Mouse (Mus musculus): Measurements from ENCODE around the gene Cntn4. TPM values are rescaled to one million over a fixed set of nuclear protein-coding genes. Genes with fewer than 3 reads are reported as not detected.
A peak's percentile ranks its signal among the peaks of the same experiment; 100 is the strongest.

Gene Cntn4
- polyA plus RNA-seq, 1 experiment = not detected

DNA sequence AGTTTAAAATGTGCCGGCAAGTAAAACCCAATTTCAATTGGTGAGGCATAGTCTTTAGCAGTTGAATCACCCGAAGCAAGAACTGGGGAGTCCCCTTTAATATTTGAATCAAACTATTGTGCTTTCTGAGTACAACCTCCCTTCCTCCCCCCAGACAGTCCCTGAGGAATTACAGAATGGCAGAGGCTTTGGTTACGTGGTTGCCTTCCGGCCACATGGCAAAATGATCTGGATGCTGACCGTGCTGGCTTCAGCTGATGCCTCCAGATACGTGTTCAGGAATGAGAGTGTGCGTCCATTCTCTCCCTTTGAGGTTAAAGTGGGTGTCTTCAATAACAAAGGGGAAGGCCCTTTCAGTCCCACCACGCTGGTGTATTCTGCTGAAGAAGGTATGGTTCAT is 998.1 kb downstream of the Cntn4 start:
- Histone ChIP-seq H3K27ac (ENCODE audit: control insufficient read depth, insufficient read depth, low read depth, low read length, poor library complexity) (no peak overlapping the region), H3K4me3 (replicated peaks; ENCODE audit: control insufficient read depth, low read depth, low read length) (no peak overlapping the region), H3K4me1 (ENCODE audit: control insufficient read depth, insufficient read depth, low read length) (no peaks in the 10 kb centered on the region)
- TF ChIP-seq POLR2A (IDR thresholded peaks at IDR 0.05; ENCODE audit: borderline replicate concordance, control insufficient read depth, low read depth, low read length) = no peak
- TF ChIP-seq CTCF (IDR thresholded peaks at IDR 0.05; ENCODE audit: control insufficient read depth, insufficient read depth, low read length) = no peak
- 83% methylated on average over 8 of the region's 8 CpGs for WGBS

DNA sequence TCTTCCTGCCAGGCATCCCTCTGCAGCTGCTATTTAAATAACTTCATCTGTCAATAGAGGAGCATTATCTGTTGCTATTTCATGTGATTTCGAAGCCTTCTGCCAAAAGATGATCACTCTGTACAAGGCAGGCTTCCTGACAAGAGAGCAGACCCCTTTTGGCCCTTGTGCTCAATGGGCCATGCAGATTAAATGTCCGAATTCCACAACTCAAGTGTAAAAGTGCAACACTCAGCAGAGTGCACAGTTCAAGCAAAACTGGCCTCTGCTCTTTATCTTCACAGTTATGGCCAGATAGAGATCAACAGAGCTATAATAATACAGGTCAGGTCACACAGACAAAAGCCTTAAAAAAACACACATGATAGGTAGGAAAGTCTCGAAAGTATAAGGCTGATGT is 1024.5 kb downstream of the Cntn4 start:
- TF ChIP-seq CTCF (IDR thresholded peaks at IDR 0.05; ENCODE audit: control insufficient read depth, insufficient read depth, low read length) (no peak), POLR2A (IDR thresholded peaks at IDR 0.05; ENCODE audit: borderline replicate concordance, control insufficient read depth, low read depth, low read length) (no peak)
- H3K4me3 ChIP-seq (replicated peaks; ENCODE audit: control insufficient read depth, low read depth, low read length) = no peak overlapping the region
- no peaks in the 10 kb centered on the region for H3K4me1 ChIP-seq (ENCODE audit: control insufficient read depth, insufficient read depth, low read length)
- 61% methylated on average over 3 of the region's 3 CpGs for WGBS
- H3K27ac ChIP-seq (ENCODE audit: control insufficient read depth, insufficient read depth, low read depth, low read length, poor library complexity) = no peak overlapping the region

DNA sequence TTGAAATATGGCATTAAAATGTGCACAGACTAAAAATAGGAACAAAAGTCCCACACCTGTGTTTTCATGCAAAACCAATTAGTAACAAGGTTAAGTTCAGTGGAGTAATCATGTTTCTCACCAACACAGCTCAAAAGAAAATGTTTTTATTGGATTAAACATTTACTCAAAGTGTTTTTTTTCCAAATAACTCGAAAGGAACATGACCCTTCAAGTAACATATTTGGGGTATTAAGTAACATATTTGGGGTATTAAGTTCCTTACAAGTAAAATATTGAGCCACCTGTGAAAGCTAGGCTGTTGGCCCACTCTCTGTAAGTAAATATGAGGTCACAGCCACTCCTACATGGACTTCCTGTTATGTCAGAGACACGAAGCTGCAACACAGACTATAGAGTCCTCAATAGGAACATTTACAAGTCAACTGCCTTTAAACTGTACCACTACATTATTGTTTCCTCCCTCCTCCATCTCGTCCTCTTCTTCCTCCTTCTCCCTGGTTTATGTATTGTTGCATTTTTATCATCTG is 1028.1 kb downstream of the Cntn4 start:
- 28% methylated on average over 3 of the region's 3 CpGs for WGBS

DNA sequence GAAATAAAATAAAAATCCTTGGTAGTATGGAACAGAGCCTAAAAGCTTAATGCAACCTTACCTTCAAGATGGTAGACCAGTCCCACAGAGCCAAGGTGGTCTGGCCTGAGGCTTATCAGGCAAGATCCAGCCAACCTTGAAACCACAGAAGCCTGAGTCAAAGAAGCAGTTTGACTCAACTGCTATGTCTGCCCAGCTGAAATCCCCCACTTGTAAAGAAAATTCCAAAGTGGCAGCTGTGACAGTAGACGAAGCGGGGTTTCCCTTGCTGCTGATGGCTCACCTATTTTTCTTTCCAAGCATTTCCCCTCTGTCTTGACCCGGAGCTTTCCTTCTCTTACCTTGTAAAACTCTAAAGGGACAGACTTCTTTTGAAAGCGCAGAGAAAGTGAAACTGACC is 1048.2 kb downstream of the Cntn4 start:
- 19% methylated on average over 4 of the region's 4 CpGs for WGBS
- Histone ChIP-seq H3K27ac (ENCODE audit: control insufficient read depth, insufficient read depth, low read depth, low read length, poor library complexity) (no peak overlapping the region), H3K4me1 (ENCODE audit: control insufficient read depth, insufficient read depth, low read length) (no peaks in the 10 kb centered on the region; the same call in 1 of the 2 replicates), H3K4me3 (replicated peaks; ENCODE audit: control insufficient read depth, low read depth, low read length) (peak overlapping the region; percentile 22)
- no peak for TF ChIP-seq CTCF (IDR thresholded peaks at IDR 0.05; ENCODE audit: control insufficient read depth, insufficient read depth, low read length)
- TF ChIP-seq POLR2A (IDR thresholded peaks at IDR 0.05; ENCODE audit: borderline replicate concordance, control insufficient read depth, low read depth, low read length) = no peak

More for the DNA sequence above, 1028.1 kb downstream of the Cntn4 start:
- no peak overlapping the region for H3K4me3 ChIP-seq (replicated peaks; ENCODE audit: control insufficient read depth, low read depth, low read length)
- no peaks in the 10 kb centered on the region for H3K4me1 ChIP-seq (ENCODE audit: control insufficient read depth, insufficient read depth, low read length)
- no peak for TF ChIP-seq CTCF (IDR thresholded peaks at IDR 0.05; ENCODE audit: control insufficient read depth, insufficient read depth, low read length)
- TF ChIP-seq POLR2A (IDR thresholded peaks at IDR 0.05; ENCODE audit: borderline replicate concordance, control insufficient read depth, low read depth, low read length) = no peak
- H3K27ac ChIP-seq (ENCODE audit: control insufficient read depth, insufficient read depth, low read depth, low read length, poor library complexity) = no peak overlapping the region

DNA sequence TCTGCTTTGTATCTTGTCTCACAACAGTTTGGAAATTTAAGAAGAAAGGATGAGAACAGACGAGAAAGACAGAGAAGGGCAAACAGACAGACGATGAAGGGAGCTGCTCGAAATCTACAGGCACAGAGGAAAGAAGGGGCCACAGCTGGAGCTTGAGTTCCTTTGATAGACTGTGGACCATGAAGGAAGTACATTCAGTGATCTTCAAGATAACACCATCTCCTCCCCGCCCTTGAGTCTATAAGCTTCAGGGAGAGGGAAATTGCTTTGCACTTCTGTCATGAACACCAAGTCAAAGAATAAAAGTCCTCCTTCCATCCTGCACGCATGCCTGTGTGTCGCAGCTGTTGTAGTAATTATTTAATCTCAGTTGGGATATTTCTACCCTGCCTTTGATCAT is 1048.6 kb downstream of the Cntn4 start:
- WGBS = 10% methylated on average over 6 of the region's 6 CpGs
- peak overlapping the region; percentile 5 for H3K4me3 ChIP-seq (replicated peaks; ENCODE audit: control insufficient read depth, low read depth, low read length)
- TF ChIP-seq POLR2A (IDR thresholded peaks at IDR 0.05; ENCODE audit: borderline replicate concordance, control insufficient read depth, low read depth, low read length) (no peak), CTCF (IDR thresholded peaks at IDR 0.05; ENCODE audit: control insufficient read depth, insufficient read depth, low read length) (no peak)
- no peaks in the 10 kb centered on the region; the same call in 1 of the 2 replicates for H3K4me1 ChIP-seq (ENCODE audit: control insufficient read depth, insufficient read depth, low read length)
- H3K27ac ChIP-seq (ENCODE audit: control insufficient read depth, insufficient read depth, low read depth, low read length, poor library complexity) = no peak overlapping the region

DNA sequence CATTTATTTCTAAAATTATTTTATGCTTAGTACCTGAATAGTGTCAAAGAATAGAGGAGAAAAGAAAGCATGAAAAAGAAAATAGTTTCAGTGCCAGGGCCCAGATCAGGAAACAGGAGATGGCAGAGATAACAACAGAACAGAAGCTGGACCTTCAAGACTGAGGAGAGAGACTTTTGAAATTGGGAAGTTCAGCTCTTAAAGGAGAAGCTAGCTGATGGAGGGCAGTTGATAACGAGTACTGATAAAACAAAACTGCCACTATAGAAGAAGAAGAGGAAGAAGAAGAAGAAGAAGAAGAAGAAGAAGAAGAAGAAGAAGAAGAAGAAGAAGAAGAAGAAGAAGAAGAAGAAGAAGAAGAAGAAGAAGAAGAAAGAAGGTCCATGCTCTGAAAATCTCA is 1050.2 kb downstream of the Cntn4 start:
- TF ChIP-seq CTCF (IDR thresholded peaks at IDR 0.05; ENCODE audit: control insufficient read depth, insufficient read depth, low read length) (no peak), POLR2A (IDR thresholded peaks at IDR 0.05; ENCODE audit: borderline replicate concordance, control insufficient read depth, low read depth, low read length) (no peak)
- Histone ChIP-seq H3K4me3 (replicated peaks; ENCODE audit: control insufficient read depth, low read depth, low read length) (no peak overlapping the region), H3K4me1 (ENCODE audit: control insufficient read depth, insufficient read depth, low read length) (no peaks in the 10 kb centered on the region; the same call in 1 of the 2 replicates), H3K27ac (ENCODE audit: control insufficient read depth, insufficient read depth, low read depth, low read length, poor library complexity) (no peak overlapping the region)
- 6% methylated on average over 1 of the region's 1 CpGs for WGBS

DNA sequence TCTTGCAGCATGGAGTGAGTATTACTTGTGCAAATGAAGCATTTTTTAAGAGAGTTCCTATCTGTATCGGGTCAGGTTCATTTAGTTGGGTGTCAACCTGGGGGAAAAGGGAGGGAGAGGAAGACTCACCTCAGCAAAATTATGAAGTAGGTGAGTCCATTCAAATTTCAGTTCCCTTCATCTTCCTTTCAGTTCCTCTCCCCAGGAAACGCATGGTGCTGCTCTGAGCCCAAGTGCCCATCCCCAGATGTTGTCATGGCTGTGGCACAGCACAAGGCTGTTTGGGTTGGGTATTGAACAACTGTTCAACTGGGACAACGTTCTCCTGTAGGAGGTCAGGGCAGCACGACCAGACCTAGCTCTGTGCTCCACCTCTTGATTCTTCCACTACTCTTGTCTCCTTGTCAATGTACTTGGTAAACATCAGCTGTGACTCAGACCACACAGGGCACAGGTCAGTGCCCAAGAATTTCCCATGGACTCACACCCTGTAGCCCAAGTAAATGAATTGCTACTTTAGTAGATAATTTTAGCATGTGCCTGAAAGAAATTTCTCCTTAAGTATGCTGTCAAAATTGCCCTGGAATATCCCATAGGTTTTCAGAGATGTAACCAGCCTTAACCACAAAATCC is 1052.3 kb downstream of the Cntn4 start:
- Histone ChIP-seq H3K4me3 (replicated peaks; ENCODE audit: control insufficient read depth, low read depth, low read length) (no peak overlapping the region), H3K27ac (ENCODE audit: control insufficient read depth, insufficient read depth, low read depth, low read length, poor library complexity) (no peak overlapping the region), H3K4me1 (ENCODE audit: control insufficient read depth, insufficient read depth, low read length) (no peaks in the 10 kb centered on the region; the same call in 1 of the 2 replicates)
- TF ChIP-seq POLR2A (IDR thresholded peaks at IDR 0.05; ENCODE audit: borderline replicate concordance, control insufficient read depth, low read depth, low read length) = no peak
- no peak for TF ChIP-seq CTCF (IDR thresholded peaks at IDR 0.05; ENCODE audit: control insufficient read depth, insufficient read depth, low read length)
- WGBS = 39% methylated on average over 4 of the region's 4 CpGs

DNA sequence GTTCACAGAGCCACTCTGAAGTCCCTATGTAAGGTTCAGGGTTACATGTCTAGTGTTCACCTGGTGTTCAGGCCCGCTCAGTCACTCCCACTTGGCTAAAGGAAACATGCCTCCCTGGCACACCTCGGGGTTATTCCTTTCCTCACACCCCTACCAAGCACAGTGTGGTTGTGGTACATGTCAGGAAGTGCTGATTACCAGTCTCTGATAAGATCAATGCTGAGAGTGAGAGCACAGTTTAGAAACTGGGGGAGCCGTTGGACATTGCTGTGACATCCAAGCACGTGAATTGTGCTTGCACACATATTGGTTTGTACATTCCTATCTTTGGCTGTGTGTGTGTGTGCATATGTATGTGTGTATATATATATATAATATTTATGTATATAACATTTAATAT is 1055.1 kb downstream of the Cntn4 start:
- WGBS = 20% methylated on average over 4 of the region's 4 CpGs
- Histone ChIP-seq H3K4me1 (ENCODE audit: control insufficient read depth, insufficient read depth, low read length) (no peaks in the 10 kb centered on the region; the same call in 1 of the 2 replicates), H3K4me3 (replicated peaks; ENCODE audit: control insufficient read depth, low read depth, low read length) (no peak overlapping the region), H3K27ac (ENCODE audit: control insufficient read depth, insufficient read depth, low read depth, low read length, poor library complexity) (no peak overlapping the region)
- TF ChIP-seq POLR2A (IDR thresholded peaks at IDR 0.05; ENCODE audit: borderline replicate concordance, control insufficient read depth, low read depth, low read length) (no peak), CTCF (IDR thresholded peaks at IDR 0.05; ENCODE audit: control insufficient read depth, insufficient read depth, low read length) (no peak)

All from bone marrow, adult 2 months (tissue).